Mouse (Mus musculus): Measurements from ENCODE around the gene Nme9. TPM values are rescaled to one million over a fixed set of nuclear protein-coding genes. Genes with fewer than 3 reads are reported as not detected.
A peak's percentile ranks its signal among the peaks of the same experiment; 100 is the strongest.

Gene Nme9
- total and polyA plus RNA-seq, 3 experiments: 1.7 TPM; not detected in 2

GRCm38 (mm10) chr9:99437781-99438565 is 13.3 kb upstream of the Nme9 start:
- peaks cover 8% of the 10 kb centered on the region for H3K4me1 ChIP-seq (ENCODE audit: control insufficient read depth, insufficient read depth, low read length)
- H3K9ac ChIP-seq (ENCODE audit: low read depth, low read length): no peak overlapping the region
- H3K4me3 ChIP-seq: no peak overlapping the region
- no peak for DNase-seq
- no peak for TF ChIP-seq POLR2A (IDR thresholded peaks at IDR 0.05; ENCODE audit: insufficient read depth, low read depth, low read length)
- TF ChIP-seq CTCF (IDR thresholded peaks at IDR 0.05): no peak
- TF ChIP-seq EP300 (IDR thresholded peaks at IDR 0.05; ENCODE audit: insufficient read depth, low read depth, low read length): no peak
- no peak overlapping the region for H3K27ac ChIP-seq
- intact Hi-C loops (cut with DNase I): loop anchor here (5.0 to 10.0 kb wide), 3 partner anchors 41 to 293 kb away; partner anchors contain the start of genes Cep70 and Pik3cb
- no peaks in the 10 kb centered on the region for H3K27me3 ChIP-seq (ENCODE audit: control insufficient read depth, insufficient read depth, low read length)
- H3K79me2 ChIP-seq (replicated peaks; ENCODE audit: control insufficient read depth, insufficient read depth, low read length): no peaks in the 10 kb centered on the region
- WGBS: 85% methylated on average over 12 of the region's 12 CpGs
- no peaks in the 10 kb centered on the region for H3K36me3 ChIP-seq (ENCODE audit: control insufficient read depth, insufficient read depth, low read length)

GRCm38 (mm10) chr9:99439064-99439463 is 12.2 kb upstream of the Nme9 start:
- Histone ChIP-seq H3K27me3 (ENCODE audit: control insufficient read depth, insufficient read depth, low read length) (no peaks in the 10 kb centered on the region), H3K27ac (no peak overlapping the region), H3K4me1 (ENCODE audit: control insufficient read depth, insufficient read depth, low read length) (peaks cover 8% of the 10 kb centered on the region), H3K36me3 (ENCODE audit: control insufficient read depth, insufficient read depth, low read length) (no peaks in the 10 kb centered on the region), H3K4me3 (no peak overlapping the region), H3K79me2 (replicated peaks; ENCODE audit: control insufficient read depth, insufficient read depth, low read length) (no peaks in the 10 kb centered on the region), H3K9ac (ENCODE audit: low read depth, low read length) (no peak overlapping the region)
- DNase-seq: no peak
- WGBS: 67% methylated on average over 8 of the region's 8 CpGs
- intact Hi-C loops (cut with DNase I): loop anchor here (5.0 to 10.0 kb wide), 3 partner anchors 42 to 294 kb away; partner anchors contain the start of genes Cep70 and Pik3cb
- TF ChIP-seq POLR2A (IDR thresholded peaks at IDR 0.05; ENCODE audit: insufficient read depth, low read depth, low read length): no peak
- TF ChIP-seq CTCF (IDR thresholded peaks at IDR 0.05): no peak
- TF ChIP-seq EP300 (IDR thresholded peaks at IDR 0.05; ENCODE audit: insufficient read depth, low read depth, low read length): no peak

- Histone ChIP-seq H3K4me1 (ENCODE audit: control insufficient read depth, insufficient read depth, low read length) (peaks cover 4% of the 10 kb centered on the region), H3K36me3 (ENCODE audit: control insufficient read depth, insufficient read depth, low read length) (no peaks in the 10 kb centered on the region), H3K9ac (ENCODE audit: low read depth, low read length) (no peak overlapping the region), H3K4me3 (no peak overlapping the region), H3K27ac (no peak overlapping the region), H3K79me2 (replicated peaks; ENCODE audit: control insufficient read depth, insufficient read depth, low read length) (no peaks in the 10 kb centered on the region), H3K27me3 (ENCODE audit: control insufficient read depth, insufficient read depth, low read length) (no peaks in the 10 kb centered on the region)
- TF ChIP-seq CTCF (IDR thresholded peaks at IDR 0.05) (no peak), EP300 (IDR thresholded peaks at IDR 0.05; ENCODE audit: insufficient read depth, low read depth, low read length) (no peak), POLR2A (IDR thresholded peaks at IDR 0.05; ENCODE audit: insufficient read depth, low read depth, low read length) (no peak)
- DNase-seq: no peak
- intact Hi-C loops (cut with DNase I): no loop called here
- 75% methylated on average over 5 of the region's 5 CpGs for WGBS
These were observed 10.3 kb upstream of the Nme9 start for GRCm38 (mm10) chr9:99440941-99441340.

GRCm38 (mm10) chr9:99441647-99442433 is 9.4 kb upstream of the Nme9 start:
- Histone ChIP-seq H3K36me3 (ENCODE audit: control insufficient read depth, insufficient read depth, low read length) (no peaks in the 10 kb centered on the region), H3K27ac (no peak overlapping the region), H3K4me3 (no peak overlapping the region), H3K27me3 (ENCODE audit: control insufficient read depth, insufficient read depth, low read length) (no peaks in the 10 kb centered on the region), H3K4me1 (ENCODE audit: control insufficient read depth, insufficient read depth, low read length) (peaks cover 4% of the 10 kb centered on the region), H3K9ac (ENCODE audit: low read depth, low read length) (no peak overlapping the region), H3K79me2 (replicated peaks; ENCODE audit: control insufficient read depth, insufficient read depth, low read length) (no peaks in the 10 kb centered on the region)
- WGBS: 85% methylated on average over 4 of the region's 4 CpGs
- TF ChIP-seq POLR2A (IDR thresholded peaks at IDR 0.05; ENCODE audit: insufficient read depth, low read depth, low read length): no peak
- TF ChIP-seq EP300 (IDR thresholded peaks at IDR 0.05; ENCODE audit: insufficient read depth, low read depth, low read length): no peak
- TF ChIP-seq CTCF (IDR thresholded peaks at IDR 0.05): no peak
- no peak for DNase-seq
- intact Hi-C loops (cut with DNase I): no loop called here

- no peak overlapping the region for H3K27ac ChIP-seq
- H3K27me3 ChIP-seq (ENCODE audit: control insufficient read depth, insufficient read depth, low read length): no peaks in the 10 kb centered on the region
- H3K36me3 ChIP-seq (ENCODE audit: control insufficient read depth, insufficient read depth, low read length): no peaks in the 10 kb centered on the region
- no peak overlapping the region for H3K4me3 ChIP-seq
- 36% methylated on average over 8 of the region's 8 CpGs for WGBS
- no peak for TF ChIP-seq POLR2A (IDR thresholded peaks at IDR 0.05; ENCODE audit: insufficient read depth, low read depth, low read length)
- TF ChIP-seq EP300 (IDR thresholded peaks at IDR 0.05; ENCODE audit: insufficient read depth, low read depth, low read length): no peak
- TF ChIP-seq CTCF (IDR thresholded peaks at IDR 0.05): peak; percentile 62
- H3K9ac ChIP-seq (ENCODE audit: low read depth, low read length): no peak overlapping the region
- intact Hi-C loops (cut with DNase I): no loop called here
- H3K4me1 ChIP-seq (ENCODE audit: control insufficient read depth, insufficient read depth, low read length): no peaks in the 10 kb centered on the region
- DNase-seq: no peak
- no peaks in the 10 kb centered on the region for H3K79me2 ChIP-seq (replicated peaks; ENCODE audit: control insufficient read depth, insufficient read depth, low read length)
These were observed 6.6 kb upstream of the Nme9 start for GRCm38 (mm10) chr9:99444590-99445178.

All from heart, adult 2 months (tissue).